Comparison of ENCODE assay signal across 11 mouse cellular contexts in the genomic region with DNA sequence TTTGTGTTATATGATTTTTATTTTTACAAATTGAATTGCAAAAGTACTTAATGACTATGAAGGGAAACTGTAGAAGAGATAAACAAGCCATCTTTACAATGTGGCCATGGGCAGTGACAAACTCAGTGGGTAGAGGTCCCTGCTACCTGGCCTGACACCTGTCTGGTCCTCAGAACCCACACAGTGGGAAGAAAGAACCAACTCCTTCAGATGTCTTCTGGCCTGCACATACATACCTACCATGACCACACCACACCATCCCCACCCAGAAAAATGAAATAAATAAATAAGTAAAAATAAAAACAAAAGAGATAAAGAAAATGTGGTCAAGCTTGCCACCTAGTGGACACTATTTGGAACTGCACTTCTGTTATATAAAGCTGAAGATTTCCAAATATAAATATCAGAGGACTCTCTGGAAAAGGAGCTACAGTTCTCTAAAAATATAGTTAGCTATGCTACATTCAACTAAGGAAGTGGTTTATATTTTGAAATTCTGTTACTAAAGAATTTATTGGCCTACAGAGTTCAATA. TPM values are rescaled to one million over a fixed set of nuclear protein-coding genes. Genes with fewer than 3 reads are reported as not detected.
DNase-seq lines count a peak whose midpoint lies in the region; ATAC-seq and TF ChIP-seq lines count a peak whose summit lies in the region.
"Had no signal": no experiment of that assay in that cellular context is flagged by ENCODE, and none has a peak within 500 bp of the region (broad histone marks: within the 10 kb centered on the region; RNA-seq: fewer than 3 reads in every experiment).

No protein-coding gene starts in this region.

- no peak for TF ChIP-seq EP300 in heart, adult 2 months (IDR thresholded peaks at IDR 0.05; ENCODE audit: insufficient read depth, low read depth, low read length)
- no peak for TF ChIP-seq EP300 in lung, postnatal 0 days (IDR thresholded peaks at IDR 0.05)

- H3K9me3 ChIP-seq in heart, embryonic 10.5 days = no peaks in the 10 kb centered on the region
- no peaks in the 10 kb centered on the region for H3K9me3 ChIP-seq in lung, postnatal 0 days (ENCODE audit: low read length)
- H3K9me3 ChIP-seq: embryonic facial prominence, embryonic 15.5 days had no signal

- H3K27ac ChIP-seq in heart, adult 2 months = peak overlapping the region; percentile 19; the same call in 1 of the 2 replicates
- no peak overlapping the region for H3K27ac ChIP-seq in heart, embryonic 10.5 days
- no peak overlapping the region for H3K27ac ChIP-seq in lung, postnatal 0 days (ENCODE audit: low read length)
- H3K27ac ChIP-seq in bone marrow macrophage, adult 2 months (ENCODE audit: insufficient read depth, low read depth, low read length) = no peak overlapping the region
- no peak overlapping the region for H3K27ac ChIP-seq in small intestine, adult 2 months (ENCODE audit: insufficient read depth, low read depth, low read length)
- H3K27ac ChIP-seq: embryonic facial prominence, embryonic 15.5 days had no signal

- no peak overlapping the region for H3K4me3 ChIP-seq in heart, adult 2 months
- no peak overlapping the region for H3K4me3 ChIP-seq in heart, embryonic 10.5 days
- no peak overlapping the region for H3K4me3 ChIP-seq in lung, postnatal 0 days (ENCODE audit: low read depth, low read length)
- H3K4me3 ChIP-seq in bone marrow macrophage, adult 2 months (ENCODE audit: insufficient read depth, low read length) = no peak overlapping the region
- H3K4me3 ChIP-seq in small intestine, adult 2 months (ENCODE audit: low read depth, low read length) = no peak overlapping the region
- H3K4me3 ChIP-seq: embryonic facial prominence, embryonic 15.5 days had no signal

- H3K9ac ChIP-seq in heart, adult 2 months (ENCODE audit: low read depth, low read length) = no peak overlapping the region
- no peak overlapping the region for H3K9ac ChIP-seq in lung, postnatal 0 days (replicated peaks; ENCODE audit: low read depth)
- H3K9ac ChIP-seq: embryonic facial prominence, embryonic 15.5 days had no signal

- H3K36me3 ChIP-seq in heart, adult 2 months (ENCODE audit: control insufficient read depth, insufficient read depth, low read length) = no peaks in the 10 kb centered on the region
- 0 out of 2 replicates have a peak, but pooled peaks cover 2% of the 10 kb centered on the region for H3K36me3 ChIP-seq in heart, embryonic 10.5 days
- no peaks in the 10 kb centered on the region for H3K36me3 ChIP-seq in lung, postnatal 0 days (ENCODE audit: insufficient read depth, low read length)
- H3K36me3 ChIP-seq in small intestine, adult 2 months (ENCODE audit: control insufficient read depth, insufficient read depth, low read length) = no peaks in the 10 kb centered on the region

- intact Hi-C loops in heart, adult 2 months (cut with DNase I) = no loop called here

- no peak for DNase-seq in heart, adult 2 months
- no peak for DNase-seq in heart, embryonic 10.5 days (ENCODE audit: low spot score)
- peak; percentile 59 for DNase-seq in lung, postnatal 0 days (ENCODE audit: low spot score)
- DNase-seq in lung, postnatal 14 days = no peak
- no peak for DNase-seq in spleen, adult 12 weeks (ENCODE audit: low spot score)
- DNase-seq: left cerebral cortex, postnatal 4 days; thymus, adult 2 months had no signal

- H3K4me1 ChIP-seq in heart, adult 2 months (ENCODE audit: control insufficient read depth, insufficient read depth, low read length) = peaks cover 1% of the 10 kb centered on the region; the same call in 1 of the 2 replicates
- H3K4me1 ChIP-seq in heart, embryonic 10.5 days = 0 out of 2 replicates have a peak, but pooled peaks cover 4% of the 10 kb centered on the region
- no peaks in the 10 kb centered on the region for H3K4me1 ChIP-seq in lung, postnatal 0 days (ENCODE audit: insufficient read depth, low read depth, low read length)
- H3K4me1 ChIP-seq in bone marrow macrophage, adult 2 months (ENCODE audit: control insufficient read depth, insufficient read depth, low read length) = no peaks in the 10 kb centered on the region
- no peaks in the 10 kb centered on the region for H3K4me1 ChIP-seq in small intestine, adult 2 months (ENCODE audit: control insufficient read depth, insufficient read depth, insufficient read length, low read length)
- H3K4me1 ChIP-seq: embryonic facial prominence, embryonic 15.5 days had no signal

- H3K4me2 ChIP-seq in lung, postnatal 0 days (replicated peaks; ENCODE audit: low read depth, low read length) = no peak overlapping the region
- H3K4me2 ChIP-seq: embryonic facial prominence, embryonic 15.5 days had no signal

- no peak for TF ChIP-seq POLR2A in heart, adult 2 months (IDR thresholded peaks at IDR 0.05; ENCODE audit: insufficient read depth, low read depth, low read length)
- TF ChIP-seq POLR2A in bone marrow macrophage, adult 2 months (IDR thresholded peaks at IDR 0.05; ENCODE audit: borderline replicate concordance, low read depth, low read length) = no peak
- TF ChIP-seq POLR2A in small intestine, adult 2 months (IDR thresholded peaks at IDR 0.05; ENCODE audit: low read depth, low read length) = no peak

- no peaks in the 10 kb centered on the region for H3K27me3 ChIP-seq in heart, adult 2 months (ENCODE audit: control insufficient read depth, insufficient read depth, low read length)
- H3K27me3 ChIP-seq in heart, embryonic 10.5 days (ENCODE audit: insufficient read depth, poor library complexity, severe bottlenecking) = no peaks in the 10 kb centered on the region
- H3K27me3 ChIP-seq in lung, postnatal 0 days (replicated peaks; ENCODE audit: insufficient read depth, low read length) = no peaks in the 10 kb centered on the region
- no peaks in the 10 kb centered on the region for H3K27me3 ChIP-seq in small intestine, adult 2 months (ENCODE audit: control insufficient read depth, insufficient read depth, low read length)
- H3K27me3 ChIP-seq: embryonic facial prominence, embryonic 15.5 days had no signal

- no peaks in the 10 kb centered on the region for H3K79me2 ChIP-seq in heart, adult 2 months (replicated peaks; ENCODE audit: control insufficient read depth, insufficient read depth, low read length)

- ATAC-seq in lung, postnatal 0 days = no peak
- no peak for ATAC-seq in activated CD4-positive, CD25-positive, alpha-beta regulatory T cell, adult 4 months

- peak; percentile 93 for TF ChIP-seq CTCF in heart, adult 2 months (IDR thresholded peaks at IDR 0.05)
- TF ChIP-seq CTCF in lung, postnatal 0 days (IDR thresholded peaks at IDR 0.05) = peak; percentile 68
- TF ChIP-seq CTCF in bone marrow macrophage, adult 2 months (IDR thresholded peaks at IDR 0.05; ENCODE audit: low read depth, low read length) = 0 out of 2 replicates have a peak, but pooled peaks have one; percentile 20
- TF ChIP-seq CTCF in small intestine, adult 2 months (IDR thresholded peaks at IDR 0.05; ENCODE audit: extremely low read depth, insufficient read length, insufficient replicate concordance, low read depth, low read length) = peak; percentile 34; the same call in 1 of the 2 replicates

RNA-seq across cellular contexts. Expression of a gene that starts 17.9 kb away (rescaled TPM):
- 1 to 10 TPM; 2.0 to 2.2 TPM for total RNA-seq in heart, adult 2 months (2021)
- 1.9 TPM in 2 replicates for polyA plus RNA-seq in heart, adult 2 months (2012; rRNA removed)
- 15.7 and 19.5 TPM in 2 replicates for polyA plus RNA-seq in heart, embryonic 10.5 days (2016; fragmentation: Nextera tagmentation; extraction: Ambion mirVana)
- polyA plus RNA-seq in lung, postnatal 0 days (2015; fragmentation: Nextera tagmentation; extraction: Ambion mirVana) = 4.3 and 4.7 TPM in 2 replicates
- polyA plus RNA-seq in bone marrow macrophage, adult 2 months (2012; ENCODE audit: insufficient read depth, insufficient read length, missing spikeins) = 6.8 and 7.3 TPM in 2 replicates
- polyA plus RNA-seq in small intestine, adult 2 months (2012; rRNA removed) = 0.96 and 1.5 TPM in 2 replicates
- polyA plus RNA-seq in activated CD4-positive, CD25-positive, alpha-beta regulatory T cell, adult 4 months (2017; shearing (Covaris generic)) = 10 to 100 TPM; 13.3 to 18.0 TPM

RNA-seq across cellular contexts. Expression of a gene that starts 18.0 kb away (rescaled TPM):
- total RNA-seq in heart, adult 2 months (2021) = 10 to 100 TPM; 17.0 to 19.8 TPM
- polyA plus RNA-seq in heart, adult 2 months (2012; rRNA removed) = 13.7 and 20.8 TPM in 2 replicates
- polyA plus RNA-seq in heart, embryonic 10.5 days (2016; fragmentation: Nextera tagmentation; extraction: Ambion mirVana) = 56.2 and 56.3 TPM in 2 replicates
- polyA plus RNA-seq in lung, postnatal 0 days (2015; fragmentation: Nextera tagmentation; extraction: Ambion mirVana) = 14.3 and 16.4 TPM in 2 replicates
- polyA plus RNA-seq in bone marrow macrophage, adult 2 months (2012; ENCODE audit: insufficient read depth, insufficient read length, missing spikeins) = 17.3 and 28.7 TPM in 2 replicates
- polyA plus RNA-seq in small intestine, adult 2 months (2012; rRNA removed) = 1.9 and 2.6 TPM in 2 replicates
- polyA plus RNA-seq in activated CD4-positive, CD25-positive, alpha-beta regulatory T cell, adult 4 months (2017; shearing (Covaris generic)) = 10 to 100 TPM; 19.3 to 20.3 TPM

RNA-seq across cellular contexts. Expression of a gene that starts 44.9 kb away (rescaled TPM):
- 10 to 100 TPM; 30.8 to 31.9 TPM for total RNA-seq in heart, adult 2 months (2021)
- 6.5 and 12.7 TPM in 2 replicates for polyA plus RNA-seq in heart, adult 2 months (2012; rRNA removed)
- 18.2 and 23.2 TPM in 2 replicates for polyA plus RNA-seq in heart, embryonic 10.5 days (2016; fragmentation: Nextera tagmentation; extraction: Ambion mirVana)
- 15.2 and 16.1 TPM in 2 replicates for polyA plus RNA-seq in lung, postnatal 0 days (2015; fragmentation: Nextera tagmentation; extraction: Ambion mirVana)
- 1.3 and 1.4 TPM in 2 replicates for polyA plus RNA-seq in bone marrow macrophage, adult 2 months (2012; ENCODE audit: insufficient read depth, insufficient read length, missing spikeins)
- 1.0 and 1.3 TPM in 2 replicates for polyA plus RNA-seq in small intestine, adult 2 months (2012; rRNA removed)
- 1 to 10 TPM; 2.0 to 2.2 TPM for polyA plus RNA-seq in activated CD4-positive, CD25-positive, alpha-beta regulatory T cell, adult 4 months (2017; shearing (Covaris generic))

Comparison
In these comparisons a context has a peak if more than half of its experiments do, and no peak if none do; other contexts are left out.
1. CTCF ChIP-seq: peak in every context shown above with its lines; median percentile 93 in heart, adult 2 months; 68 in lung, postnatal 0 days; 34 in small intestine, adult 2 months; 20 in bone marrow macrophage, adult 2 months.